12 mouse cellular contexts compared by ENCODE assay signal in genomic region chr13:53069076-53069690, GRCm38 (mm10).
A peak's percentile ranks its signal among the peaks of the same experiment; 100 is the strongest.
DNase-seq lines count a peak whose midpoint lies in the region; TF ChIP-seq lines count a peak whose summit lies in the region.
"Had no signal": no experiment of that assay in that cellular context is flagged by ENCODE, and none has a peak within 500 bp of the region (broad histone marks: within the 10 kb centered on the region; RNA-seq: fewer than 3 reads in every experiment).

No protein-coding gene starts in this region.

- TF ChIP-seq POLR2A in liver, adult 2 months (IDR thresholded peaks at IDR 0.05; ENCODE audit: extremely low read depth, insufficient read depth, low read length) = no peak

- H3K27ac ChIP-seq in liver, adult 2 months (replicated peaks; ENCODE audit: insufficient read depth, low read depth, low read length) = no peak overlapping the region
- H3K27ac ChIP-seq: hindbrain, embryonic 12.5 days; lung, embryonic 15.5 days; midbrain, embryonic 15.5 days had no signal

- no peak overlapping the region for H3K9ac ChIP-seq in liver, adult 2 months (ENCODE audit: low read depth, low read length)
- H3K9ac ChIP-seq: forebrain, postnatal 0 days; hindbrain, embryonic 12.5 days; lung, embryonic 15.5 days; midbrain, embryonic 15.5 days had no signal

- no peaks in the 10 kb centered on the region for H3K27me3 ChIP-seq in liver, adult 2 months (ENCODE audit: control insufficient read depth, insufficient read depth, low read length)
- H3K27me3 ChIP-seq: hindbrain, embryonic 12.5 days; lung, embryonic 15.5 days; midbrain, embryonic 15.5 days had no signal

- H3K4me3 ChIP-seq in liver, adult 2 months (ENCODE audit: insufficient read depth, low read depth, low read length) = no peak overlapping the region
- H3K4me3 ChIP-seq: hindbrain, embryonic 12.5 days; lung, embryonic 15.5 days; midbrain, embryonic 15.5 days had no signal

- peaks cover 13% of the 10 kb centered on the region for H3K4me1 ChIP-seq in liver, adult 2 months (ENCODE audit: control insufficient read depth, insufficient read depth, low read length)
- H3K4me1 ChIP-seq: midbrain, embryonic 15.5 days had no signal

- no peak for TF ChIP-seq CTCF in liver, adult 2 months (IDR thresholded peaks at IDR 0.05; ENCODE audit: low read depth, low read length)

- DNase-seq in cerebellum, postnatal 25 days = peak; percentile 13 to 14
- no peak for DNase-seq in cerebellum, adult 11 months
- DNase-seq in liver, adult 2 months (ENCODE audit: extremely low read depth, low read depth, low spot score) = peak; percentile 80
- no peak for DNase-seq in liver
- DNase-seq in fat pad, adult 2 months (ENCODE audit: extremely low read depth, low read depth, low spot score) = peak; percentile 65
- DNase-seq in thymus, postnatal 0 days (ENCODE audit: low spot score) = peak; percentile 27
- no peak for DNase-seq in right cerebral cortex, postnatal 25 days
- DNase-seq in left cerebral cortex, adult 18-20 months (ENCODE audit: low spot score in 2 of 2) = no peak
- DNase-seq: forebrain, postnatal 0 days had no signal

- no peaks in the 10 kb centered on the region for H3K36me3 ChIP-seq in liver, adult 2 months (ENCODE audit: control insufficient read depth, insufficient read depth, low read length)
- H3K36me3 ChIP-seq: hindbrain, embryonic 12.5 days; lung, embryonic 15.5 days; midbrain, embryonic 15.5 days had no signal

- H3K79me2 ChIP-seq in liver, adult 2 months (ENCODE audit: control insufficient read depth, insufficient read depth, low read length) = no peaks in the 10 kb centered on the region

- WGBS in liver, adult 2 months = 63% methylated on average over 22 of the region's 22 CpGs

Comparison
In these comparisons a context has a peak if more than half of its experiments do, and no peak if none do; other contexts are left out.
1. DNase-seq: peak in cerebellum, postnatal 25 days (2 of 2), liver, adult 2 months (single experiment), fat pad, adult 2 months (single experiment) and thymus, postnatal 0 days (single experiment); none in cerebellum, adult 11 months (single experiment), liver (single experiment), right cerebral cortex, postnatal 25 days (single experiment) and left cerebral cortex, adult 18-20 months (0 of 2).